Mouse (Mus musculus): ENCODE measurements around the gene Trim27.
A peak's percentile ranks its signal among the peaks of the same experiment; 100 is the strongest.

Gene Trim27

GRCm38 (mm10) chr13:21195406-21196228 lies 16.4 kb downstream of the Trim27 start:
- Histone ChIP-seq H3K9me3 (ENCODE audit: low read length) (no peaks in the 10 kb centered on the region), H3K4me3 (replicated peaks; ENCODE audit: low read length) (no peak overlapping the region), H3K27me3 (ENCODE audit: insufficient read depth, low read length) (no peaks in the 10 kb centered on the region), H3K36me3 (ENCODE audit: insufficient read depth, low read length) (peaks cover 53% of the 10 kb centered on the region), H3K4me1 (replicated peaks; ENCODE audit: low read depth, low read length) (peaks cover 6% of the 10 kb centered on the region)
- TF ChIP-seq NANOG (IDR thresholded peaks at IDR 0.05; ENCODE audit: borderline replicate concordance, low read length) (no peak), POU5F1 (IDR thresholded peaks at IDR 0.05; ENCODE audit: borderline replicate concordance, low read length) (no peak), CTCF (conservative IDR thresholded peaks at IDR 0.05; ENCODE audit: low read length) (no peak)

GRCm38 (mm10) chr13:21197721-21198120 lies 18.5 kb downstream of the Trim27 start:
- no peak for TF ChIP-seq NANOG (IDR thresholded peaks at IDR 0.05; ENCODE audit: borderline replicate concordance, low read length)
- TF ChIP-seq CTCF (conservative IDR thresholded peaks at IDR 0.05; ENCODE audit: low read length) = no peak
- no peak for TF ChIP-seq POU5F1 (IDR thresholded peaks at IDR 0.05; ENCODE audit: borderline replicate concordance, low read length)
- H3K4me1 ChIP-seq (replicated peaks; ENCODE audit: low read depth, low read length) = peaks cover 6% of the 10 kb centered on the region
- peaks cover 32% of the 10 kb centered on the region for H3K36me3 ChIP-seq (ENCODE audit: insufficient read depth, low read length)
- H3K9me3 ChIP-seq (ENCODE audit: low read length) = peaks cover under 1% of the 10 kb centered on the region; the same call in 1 of the 2 replicates
- H3K27me3 ChIP-seq (ENCODE audit: insufficient read depth, low read length) = no peaks in the 10 kb centered on the region
- no peak overlapping the region for H3K4me3 ChIP-seq (replicated peaks; ENCODE audit: low read length)

GRCm38 (mm10) chr13:21198313-21198712 lies 19.1 kb downstream of the Trim27 start:
- Histone ChIP-seq H3K4me1 (replicated peaks; ENCODE audit: low read depth, low read length) (peaks cover 6% of the 10 kb centered on the region), H3K36me3 (ENCODE audit: insufficient read depth, low read length) (peaks cover 26% of the 10 kb centered on the region), H3K9me3 (ENCODE audit: low read length) (peaks cover 6% of the 10 kb centered on the region), H3K27me3 (ENCODE audit: insufficient read depth, low read length) (no peaks in the 10 kb centered on the region), H3K4me3 (replicated peaks; ENCODE audit: low read length) (no peak overlapping the region)
- TF ChIP-seq NANOG (IDR thresholded peaks at IDR 0.05; ENCODE audit: borderline replicate concordance, low read length) (no peak), CTCF (conservative IDR thresholded peaks at IDR 0.05; ENCODE audit: low read length) (no peak), POU5F1 (IDR thresholded peaks at IDR 0.05; ENCODE audit: borderline replicate concordance, low read length) (no peak)

- Histone ChIP-seq H3K4me3 (replicated peaks; ENCODE audit: low read length) (peak overlapping the region; percentile 92), H3K9me3 (ENCODE audit: low read length) (peaks cover 16% of the 10 kb centered on the region), H3K36me3 (ENCODE audit: insufficient read depth, low read length) (peaks cover 18% of the 10 kb centered on the region), H3K27me3 (ENCODE audit: insufficient read depth, low read length) (no peaks in the 10 kb centered on the region), H3K4me1 (replicated peaks; ENCODE audit: low read depth, low read length) (peaks cover 6% of the 10 kb centered on the region)
- TF ChIP-seq NANOG (IDR thresholded peaks at IDR 0.05; ENCODE audit: borderline replicate concordance, low read length) = no peak
- no peak for TF ChIP-seq POU5F1 (IDR thresholded peaks at IDR 0.05; ENCODE audit: borderline replicate concordance, low read length)
- no peak for TF ChIP-seq CTCF (conservative IDR thresholded peaks at IDR 0.05; ENCODE audit: low read length)
Measured at GRCm38 (mm10) chr13:21199046-21200028, 20.1 kb downstream of the Trim27 start.

- Histone ChIP-seq H3K4me1 (replicated peaks; ENCODE audit: low read depth, low read length) (peaks cover 6% of the 10 kb centered on the region), H3K27me3 (ENCODE audit: insufficient read depth, low read length) (no peaks in the 10 kb centered on the region), H3K9me3 (ENCODE audit: low read length) (peaks cover 24% of the 10 kb centered on the region), H3K4me3 (replicated peaks; ENCODE audit: low read length) (peak overlapping the region; percentile 92), H3K36me3 (ENCODE audit: insufficient read depth, low read length) (peaks cover 8% of the 10 kb centered on the region)
- TF ChIP-seq NANOG (IDR thresholded peaks at IDR 0.05; ENCODE audit: borderline replicate concordance, low read length) (no peak), CTCF (conservative IDR thresholded peaks at IDR 0.05; ENCODE audit: low read length) (peak; percentile 91)
Measured at GRCm38 (mm10) chr13:21200043-21200999, 21.1 kb downstream of the Trim27 start.

GRCm38 (mm10) chr13:21215275-21215983 lies 36.2 kb downstream of the Trim27 start:
- H3K36me3 ChIP-seq (ENCODE audit: insufficient read depth, low read length) = no peaks in the 10 kb centered on the region
- H3K4me1 ChIP-seq (replicated peaks; ENCODE audit: low read depth, low read length) = peaks cover 22% of the 10 kb centered on the region
- TF ChIP-seq NANOG (IDR thresholded peaks at IDR 0.05; ENCODE audit: borderline replicate concordance, low read length) (no peak), POU5F1 (IDR thresholded peaks at IDR 0.05; ENCODE audit: borderline replicate concordance, low read length) (no peak), CTCF (conservative IDR thresholded peaks at IDR 0.05; ENCODE audit: low read length) (no peak)
- no peaks in the 10 kb centered on the region for H3K27me3 ChIP-seq (ENCODE audit: insufficient read depth, low read length)
- H3K9me3 ChIP-seq (ENCODE audit: low read length) = peaks cover 23% of the 10 kb centered on the region
- peak overlapping the region; percentile 74 for H3K4me3 ChIP-seq (replicated peaks; ENCODE audit: low read length)

- peaks cover 9% of the 10 kb centered on the region for H3K9me3 ChIP-seq (ENCODE audit: low read length)
- TF ChIP-seq NANOG (IDR thresholded peaks at IDR 0.05; ENCODE audit: borderline replicate concordance, low read length) = no peak
- H3K4me1 ChIP-seq (replicated peaks; ENCODE audit: low read depth, low read length) = peaks cover 33% of the 10 kb centered on the region
- no peaks in the 10 kb centered on the region for H3K36me3 ChIP-seq (ENCODE audit: insufficient read depth, low read length)
- no peak overlapping the region for H3K4me3 ChIP-seq (replicated peaks; ENCODE audit: low read length)
- H3K27me3 ChIP-seq (ENCODE audit: insufficient read depth, low read length) = no peaks in the 10 kb centered on the region
Measured at GRCm38 (mm10) chr13:21216781-21217180, 37.5 kb downstream of the Trim27 start.

Data from E14TG2a.4 (cell line).